Mouse (Mus musculus): ENCODE data around the gene Copz1.

Gene Copz1

GRCm38 (mm10) chr15:103290843-103291242 is 18.3 kb downstream of the Copz1 start:
- in situ Hi-C loops (cut with MboI, MseI) = no loop called here

- in situ Hi-C loops (cut with MboI, MseI) = no loop called here
These were observed 20.3 kb downstream of the Copz1 start for GRCm38 (mm10) chr15:103292673-103293345.

GRCm38 (mm10) chr15:103293375-103293774 is 20.9 kb downstream of the Copz1 start:
- in situ Hi-C loops (cut with MboI, MseI) = no loop called here

GRCm38 (mm10) chr15:103294649-103295048 is 22.1 kb downstream of the Copz1 start:
- in situ Hi-C loops (cut with MboI, MseI) = loop anchor here (5.0 kb wide), 1 partner anchor 107 kb away; no protein-coding TSS in a partner anchor

- in situ Hi-C loops (cut with MboI, MseI) = loop anchor here (5.0 kb wide), 1 partner anchor 109 kb away; no protein-coding TSS in a partner anchor
These were observed 23.3 kb downstream of the Copz1 start for GRCm38 (mm10) chr15:103295851-103296250.

GRCm38 (mm10) chr15:103297313-103297712 is 24.8 kb downstream of the Copz1 start:
- in situ Hi-C loops (cut with MboI, MseI) = loop anchor here (5.0 kb wide), 1 partner anchor 110 kb away; no protein-coding TSS in a partner anchor

GRCm38 (mm10) chr15:103298026-103298425 is 25.5 kb downstream of the Copz1 start:
- in situ Hi-C loops (cut with MboI, MseI) = loop anchor here (5.0 kb wide), 1 partner anchor 111 kb away; no protein-coding TSS in a partner anchor

GRCm38 (mm10) chr15:103298861-103299616 is 26.5 kb downstream of the Copz1 start:
- in situ Hi-C loops (cut with MboI, MseI) = loop anchor here (5.0 kb wide), 1 partner anchor 112 kb away; no protein-coding TSS in a partner anchor

GRCm38 (mm10) chr15:103299644-103300043 is 27.1 kb downstream of the Copz1 start:
- in situ Hi-C loops (cut with MboI, MseI) = loop anchor here (5.0 to 25.0 kb wide), 2 partner anchors 112 to 562 kb away; no protein-coding TSS in a partner anchor

- in situ Hi-C loops (cut with MboI, MseI) = loop anchor here (25.0 kb wide), 1 partner anchor 563 kb away; no protein-coding TSS in a partner anchor
These were observed 27.6 kb downstream of the Copz1 start for GRCm38 (mm10) chr15:103300067-103300471.

- in situ Hi-C loops (cut with MboI, MseI) = loop anchor here (25.0 kb wide), 1 partner anchor 563 kb away; no protein-coding TSS in a partner anchor
These were observed 28.0 kb downstream of the Copz1 start for GRCm38 (mm10) chr15:103300560-103300959.

GRCm38 (mm10) chr15:103301046-103301445 is 28.5 kb downstream of the Copz1 start:
- in situ Hi-C loops (cut with MboI, MseI) = loop anchor here (25.0 kb wide), 1 partner anchor 564 kb away; no protein-coding TSS in a partner anchor

- in situ Hi-C loops (cut with MboI, MseI) = loop anchor here (25.0 kb wide), 1 partner anchor 564 kb away; no protein-coding TSS in a partner anchor
These were observed 29.2 kb downstream of the Copz1 start for GRCm38 (mm10) chr15:103301547-103302340.

- in situ Hi-C loops (cut with MboI, MseI) = loop anchor here (25.0 kb wide), 1 partner anchor 565 kb away; no protein-coding TSS in a partner anchor
These were observed 30.0 kb downstream of the Copz1 start for GRCm38 (mm10) chr15:103302341-103303021.

- in situ Hi-C loops (cut with MboI, MseI) = loop anchor here (25.0 kb wide), 1 partner anchor 567 kb away; no protein-coding TSS in a partner anchor
These were observed 31.6 kb downstream of the Copz1 start for GRCm38 (mm10) chr15:103303916-103304615.

GRCm38 (mm10) chr15:103304616-103304969 is 32.1 kb downstream of the Copz1 start:
- in situ Hi-C loops (cut with MboI, MseI) = loop anchor here (25.0 kb wide), 1 partner anchor 567 kb away; no protein-coding TSS in a partner anchor

- in situ Hi-C loops (cut with MboI, MseI) = loop anchor here (25.0 kb wide), 1 partner anchor 568 kb away; no protein-coding TSS in a partner anchor
These were observed 32.7 kb downstream of the Copz1 start for GRCm38 (mm10) chr15:103305070-103305678.

- in situ Hi-C loops (cut with MboI, MseI) = loop anchor here (25.0 kb wide), 1 partner anchor 569 kb away; no protein-coding TSS in a partner anchor
These were observed 33.5 kb downstream of the Copz1 start for GRCm38 (mm10) chr15:103305792-103306645.

Data from T-helper 1 cell (primary cell).